Mouse (Mus musculus) layer of hippocampus, adult 8-10 months (tissue): ENCODE measurements around the gene Sptlc2. TPM values are rescaled to one million over a fixed set of nuclear protein-coding genes. Genes with fewer than 3 reads are reported as not detected.
"Not testable (repeated sequence)": the region's sequence is repeated elsewhere in the genome, so short reads cannot be mapped to it uniquely, and the experiment has no call there.

Source experiments
- DNase-seq, 2 experiments: peaks; one replicate each; pipeline ENCODE4 v3.0.0; 2022; ENCODE audit warnings: low spot score in 2 of 2
- microRNA-seq, 2 experiments: library from miRNA; unstranded; fragments of <30 nt; microRNA quantifications; one replicate each; pipeline ENCODE4 v1.2.0; 2022
- total RNA-seq, 4 experiments: library from RNA; stranded (reverse); gene quantifications; 2 replicates each; pipeline ENCODE4 v1.2.4; 2022

Sptlc2 gene
- total RNA-seq, 4 experiments from 2014 or later: 32.5 to 50.1 (median 37.4) TPM

GRCm38 (mm10) chr12:87279879-87280278 is 108.3 kb downstream of the Sptlc2 start:
- DNase-seq: no peak

DNA sequence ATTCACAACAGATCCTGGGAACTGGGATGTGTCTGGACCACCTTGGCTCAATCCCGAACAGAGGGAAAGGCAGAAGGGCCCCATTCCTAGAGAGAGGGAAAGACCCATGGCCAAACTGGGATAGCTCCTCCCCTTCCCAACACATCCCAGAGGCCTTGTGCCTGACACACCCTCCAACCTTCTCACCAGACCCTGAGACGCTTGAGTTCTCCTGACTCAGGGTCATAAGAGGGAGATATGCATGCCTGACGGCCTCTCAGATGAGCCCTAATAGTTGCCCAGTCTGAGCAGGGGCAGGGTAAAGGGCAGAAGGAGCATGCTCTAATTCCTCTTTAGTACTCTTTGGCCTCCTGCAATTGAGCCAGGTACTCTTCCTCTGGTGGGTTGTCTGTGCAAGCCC is 108.8 kb downstream of the Sptlc2 start:
- no peak for DNase-seq

GRCm38 (mm10) chr12:87278118-87278730 is 109.9 kb downstream of the Sptlc2 start:
- no peak for DNase-seq

DNA sequence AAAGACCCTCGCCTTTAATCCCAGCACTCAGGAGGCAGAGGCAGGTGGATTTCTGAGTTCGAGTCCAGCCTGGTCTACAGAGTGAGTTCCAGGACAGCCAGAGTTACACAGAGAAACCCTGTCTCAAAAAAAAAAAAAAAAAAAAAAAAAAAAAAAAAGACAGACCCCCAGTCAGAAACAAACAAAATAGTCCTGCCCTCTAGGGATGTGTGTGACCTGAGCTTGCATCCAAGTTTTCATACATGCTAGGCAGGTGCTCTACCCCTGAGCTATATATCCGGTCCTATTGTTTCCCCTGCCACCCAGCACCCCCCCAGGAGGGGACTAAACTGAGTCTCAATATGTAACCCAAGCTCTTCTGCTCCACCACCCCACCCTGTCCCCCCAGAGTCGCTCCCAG is 110.9 kb downstream of the Sptlc2 start:
- not testable (repeated sequence) for DNase-seq

- DNase-seq: no peak
Measured at GRCm38 (mm10) chr12:87274853-87275831, 113.0 kb downstream of the Sptlc2 start.

- no peak for DNase-seq
Measured at GRCm38 (mm10) chr12:87267682-87268081, 120.5 kb downstream of the Sptlc2 start.

GRCm38 (mm10) chr12:87266827-87267603 is 121.1 kb downstream of the Sptlc2 start:
- DNase-seq: no peak

GRCm38 (mm10) chr12:87266108-87266826 is 121.9 kb downstream of the Sptlc2 start, which contains the start of the genes Vipas39 and Ahsa1:
Gene Vipas39, minus strand, starts transcription at chr12:87266256.
Gene Ahsa1, plus strand, starts transcription at chr12:87266479.
- peak; percentile 93 to 95 for DNase-seq

GRCm38 (mm10) chr12:87265444-87265843 is 122.7 kb downstream of the Sptlc2 start:
- no peak for DNase-seq

DNA sequence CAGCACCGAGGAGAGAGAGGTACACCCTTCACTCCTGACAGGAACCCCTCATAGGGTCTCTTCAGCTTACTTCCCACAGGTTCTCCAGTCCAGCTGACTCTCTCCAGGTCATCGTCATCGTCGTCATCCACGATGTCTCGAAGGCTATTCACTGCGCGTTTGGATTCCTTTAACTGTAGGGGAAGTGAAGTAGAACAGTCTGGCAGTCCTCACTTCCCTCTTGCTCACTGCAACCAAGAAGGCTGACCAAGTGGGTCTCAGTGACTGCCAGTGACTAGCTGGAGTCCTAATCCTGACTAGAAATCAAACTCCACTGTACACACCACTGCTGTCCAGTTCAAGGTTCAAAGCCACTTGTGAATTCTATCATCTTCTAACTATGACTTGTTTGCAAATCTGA is 127.6 kb downstream of the Sptlc2 start:
- no peak for DNase-seq

GRCm38 (mm10) chr12:87256629-87257028 is 131.5 kb downstream of the Sptlc2 start:
- no peak for DNase-seq

Small RNA genes within 50 kb of the gene (microRNA-seq; reads per million reads assigned to microRNA genes)
- gene Gm47293 (0 reads per million in 2 experiments), gene Mir3068 (53.3 to 89.4 reads per million in 2 experiments)

Other genes starting within 250 kb of the Sptlc2 start
- 10 to 100 TPM; 51.9 to 56.0 (median 54.8) TPM for gene Gstz1, start 241.2 kb downstream of the Sptlc2 start, total RNA-seq
- gene Pomt2, start 240.4 kb downstream of the Sptlc2 start, total RNA-seq: 10 to 100 TPM; 18.0 to 19.8 (median 18.7) TPM
- 1 to 10 TPM; 3.1 to 4.5 (median 4.2) TPM for gene Samd15, start 188.6 kb downstream of the Sptlc2 start, total RNA-seq
- 10 to 100 TPM; 25.6 to 32.4 (median 29.0) TPM for gene Tmed8, start 187.9 kb downstream of the Sptlc2 start, total RNA-seq
- gene Noxred1, start 149.6 kb downstream of the Sptlc2 start, total RNA-seq: 1 to 10 TPM; 1.4 to 4.1 (median 2.7) TPM
- gene Vipas39, start 122.1 kb downstream of the Sptlc2 start, total RNA-seq: 10 to 100 TPM; 56.4 to 62.0 (median 61.4) TPM
- gene Ahsa1, start 121.9 kb downstream of the Sptlc2 start, total RNA-seq: 100 to 1,000 TPM; 150 to 192 (median 175) TPM
- gene Ism2, start 88.7 kb downstream of the Sptlc2 start, total RNA-seq: under 1 TPM in 2 of 4 experiments, not detected in 2; 0.29 TPM
- gene Slirp, start 55.5 kb upstream of the Sptlc2 start, total RNA-seq: 100 to 1,000 TPM; 102 to 127 (median 112) TPM
- gene Alkbh1, start 55.7 kb upstream of the Sptlc2 start, total RNA-seq: 10 to 100 TPM; 21.4 to 29.0 (median 24.3) TPM
- gene Snw1, start 83.9 kb upstream of the Sptlc2 start, total RNA-seq: 10 to 100 TPM; 59.6 to 69.6 (median 65.4) TPM
- not detected for gene Gm5788, start 106.4 kb upstream of the Sptlc2 start, total RNA-seq
- not detected for gene Gm8300, start 126.0 kb upstream of the Sptlc2 start, total RNA-seq
- not detected for gene Oog1, start 214.3 kb upstream of the Sptlc2 start, total RNA-seq
- gene Gm4027, start 230.5 kb upstream of the Sptlc2 start, total RNA-seq: not detected